Mouse (Mus musculus): ENCODE data around the gene Ccdc8. TPM values are rescaled to one million over a fixed set of nuclear protein-coding genes. Genes with fewer than 3 reads are reported as not detected.

Gene Ccdc8
- polyA plus RNA-seq (2016; fragmentation: Nextera tagmentation; extraction: Ambion mirVana), result 22.1 and 35.2 TPM in 2 replicates

- no peak for ATAC-seq (ENCODE audit: insufficient number of reproducible peaks, insufficient read depth, low FRiP score, low TSS enrichment, low read depth)
- peaks cover 25% of the 10 kb centered on the region for H3K36me3 ChIP-seq
- H3K4me2 ChIP-seq, result peak within 1 kb of the TSS; percentile 89
- peak within 1 kb of the TSS; percentile 73 for H3K4me3 ChIP-seq (replicated peaks)
- WGBS, result 96% methylated on average over 5 of the region's 5 CpGs
- peak within 1 kb of the TSS; percentile 95 for H3K27ac ChIP-seq
- H3K4me1 ChIP-seq (replicated peaks), result peaks cover 69% of the 10 kb centered on the region
- H3K9me3 ChIP-seq, result no peaks in the 10 kb centered on the region; the same call in 1 of the 2 replicates
- no peak within 1 kb of the TSS for H3K9ac ChIP-seq (replicated peaks)
- H3K27me3 ChIP-seq, result no peaks in the 10 kb centered on the region
Measured at GRCm38 (mm10) chr7:16992451-16992807, at the start of gene Ccdc8. Gene Ccdc8, plus strand, starts transcription at chr7:16992708.

- H3K4me1 ChIP-seq (replicated peaks), result peaks cover 54% of the 10 kb centered on the region
- no peak for ATAC-seq (ENCODE audit: insufficient number of reproducible peaks, insufficient read depth, low FRiP score, low TSS enrichment, low read depth)
- H3K36me3 ChIP-seq, result no peaks in the 10 kb centered on the region
- peaks cover 30% of the 10 kb centered on the region for H3K27me3 ChIP-seq
- H3K9ac ChIP-seq (replicated peaks), result no peak overlapping the region
- 67% methylated on average over 4 of the region's 4 CpGs for WGBS
- H3K27ac ChIP-seq, result no peak overlapping the region
- H3K4me3 ChIP-seq (replicated peaks), result no peak overlapping the region
- no peak overlapping the region for H3K4me2 ChIP-seq
- no peaks in the 10 kb centered on the region for H3K9me3 ChIP-seq
Measured at GRCm38 (mm10) chr7:16942861-16943260, 49.6 kb upstream of the Ccdc8 start.

- H3K4me3 ChIP-seq (replicated peaks), result peak within 1 kb of the TSS; percentile 62
- H3K9me3 ChIP-seq, result no peaks in the 10 kb centered on the region
- H3K4me1 ChIP-seq (replicated peaks), result peaks cover 54% of the 10 kb centered on the region
- H3K27me3 ChIP-seq, result peaks cover 43% of the 10 kb centered on the region
- peak within 1 kb of the TSS; percentile 71 for H3K4me2 ChIP-seq
- 15% methylated on average over 35 of the region's 36 CpGs for WGBS
- ATAC-seq (ENCODE audit: insufficient number of reproducible peaks, insufficient read depth, low FRiP score, low TSS enrichment, low read depth), result peak; percentile 81
- peak within 1 kb of the TSS; percentile 76 for H3K9ac ChIP-seq (replicated peaks)
- H3K36me3 ChIP-seq, result no peaks in the 10 kb centered on the region
- peak within 1 kb of the TSS; percentile 53 for H3K27ac ChIP-seq
Measured at GRCm38 (mm10) chr7:16944061-16944807, 48.3 kb upstream of the Ccdc8 start, which contains the start of gene Pnmal2. Gene Pnmal2, plus strand, starts transcription at chr7:16944682.

GRCm38 (mm10) chr7:16944808-16945315 lies 47.6 kb upstream of the Ccdc8 start:
- Histone ChIP-seq H3K27me3 (peaks cover 50% of the 10 kb centered on the region), H3K9ac (replicated peaks) (peak overlapping the region; percentile 76), H3K36me3 (no peaks in the 10 kb centered on the region), H3K4me2 (peak overlapping the region; percentile 71), H3K27ac (peak overlapping the region; percentile 53; the same call in 1 of the 2 replicates), H3K4me3 (replicated peaks) (peak overlapping the region; percentile 62), H3K9me3 (no peaks in the 10 kb centered on the region), H3K4me1 (replicated peaks) (peaks cover 57% of the 10 kb centered on the region)
- WGBS, result 3% methylated on average over 22 of the region's 22 CpGs
- ATAC-seq (ENCODE audit: insufficient number of reproducible peaks, insufficient read depth, low FRiP score, low TSS enrichment, low read depth), result no peak; the same call in 1 of the 2 replicates

- H3K4me3 ChIP-seq (replicated peaks), result peak overlapping the region; percentile 62
- ATAC-seq (ENCODE audit: insufficient number of reproducible peaks, insufficient read depth, low FRiP score, low TSS enrichment, low read depth), result no peak
- H3K36me3 ChIP-seq, result no peaks in the 10 kb centered on the region
- peak overlapping the region; percentile 76 for H3K9ac ChIP-seq (replicated peaks)
- peaks cover 52% of the 10 kb centered on the region for H3K27me3 ChIP-seq
- H3K27ac ChIP-seq, result no peak overlapping the region
- no peaks in the 10 kb centered on the region for H3K9me3 ChIP-seq
- peak overlapping the region; percentile 71 for H3K4me2 ChIP-seq
- WGBS, result 12% methylated on average over 17 of the region's 17 CpGs
- peaks cover 54% of the 10 kb centered on the region for H3K4me1 ChIP-seq (replicated peaks)
Measured at GRCm38 (mm10) chr7:16945419-16945818, 47.1 kb upstream of the Ccdc8 start.

- Histone ChIP-seq H3K4me3 (replicated peaks) (peak overlapping the region; percentile 62), H3K27me3 (peaks cover 52% of the 10 kb centered on the region), H3K4me2 (peak overlapping the region; percentile 71), H3K27ac (peak overlapping the region; percentile 42; the same call in 1 of the 2 replicates), H3K36me3 (no peaks in the 10 kb centered on the region), H3K9me3 (no peaks in the 10 kb centered on the region), H3K4me1 (replicated peaks) (peaks cover 51% of the 10 kb centered on the region), H3K9ac (replicated peaks) (peak overlapping the region; percentile 57)
- 3% methylated on average over 53 of the region's 53 CpGs for WGBS
- ATAC-seq (ENCODE audit: insufficient number of reproducible peaks, insufficient read depth, low FRiP score, low TSS enrichment, low read depth), result no peak
Measured at GRCm38 (mm10) chr7:16946441-16947348, 45.8 kb upstream of the Ccdc8 start.

GRCm38 (mm10) chr7:16947349-16947895 lies 45.1 kb upstream of the Ccdc8 start:
- H3K27ac ChIP-seq, result peak overlapping the region; percentile 42; the same call in 1 of the 2 replicates
- ATAC-seq (ENCODE audit: insufficient number of reproducible peaks, insufficient read depth, low FRiP score, low TSS enrichment, low read depth), result no peak
- H3K4me1 ChIP-seq (replicated peaks), result peaks cover 51% of the 10 kb centered on the region
- peak overlapping the region; percentile 62 for H3K4me3 ChIP-seq (replicated peaks)
- peak overlapping the region; percentile 71 for H3K4me2 ChIP-seq
- no peaks in the 10 kb centered on the region for H3K9me3 ChIP-seq
- WGBS, result 20% methylated on average over 22 of the region's 22 CpGs
- H3K27me3 ChIP-seq, result peaks cover 52% of the 10 kb centered on the region
- no peaks in the 10 kb centered on the region for H3K36me3 ChIP-seq
- peak overlapping the region; percentile 57 for H3K9ac ChIP-seq (replicated peaks)

- Histone ChIP-seq H3K9ac (replicated peaks) (0 out of 2 replicates have a peak overlapping the region, but pooled peaks have one; percentile 31), H3K4me1 (replicated peaks) (peaks cover 51% of the 10 kb centered on the region)
Measured at GRCm38 (mm10) chr7:16947959-16948361, 44.5 kb upstream of the Ccdc8 start.

GRCm38 (mm10) chr7:16948923-16949458 lies 43.5 kb upstream of the Ccdc8 start:
- Histone ChIP-seq H3K4me2 (peak overlapping the region; percentile 71; the same call in 1 of the 2 replicates), H3K27ac (0 out of 2 replicates have a peak overlapping the region, but pooled peaks have one; percentile 66), H3K4me1 (replicated peaks) (peaks cover 47% of the 10 kb centered on the region), H3K27me3 (peaks cover 52% of the 10 kb centered on the region), H3K36me3 (no peaks in the 10 kb centered on the region), H3K9me3 (no peaks in the 10 kb centered on the region), H3K4me3 (replicated peaks) (no peak overlapping the region), H3K9ac (replicated peaks) (no peak overlapping the region)
- ATAC-seq (ENCODE audit: insufficient number of reproducible peaks, insufficient read depth, low FRiP score, low TSS enrichment, low read depth), result no peak
- 52% methylated on average over 8 of the region's 8 CpGs for WGBS

More at GRCm38 (mm10) chr7:16947959-16948361, 44.5 kb upstream of the Ccdc8 start:
- Histone ChIP-seq H3K4me2 (peak overlapping the region; percentile 71), H3K36me3 (no peaks in the 10 kb centered on the region), H3K9me3 (no peaks in the 10 kb centered on the region), H3K27me3 (peaks cover 52% of the 10 kb centered on the region), H3K4me3 (replicated peaks) (peak overlapping the region; percentile 62; the same call in 1 of the 2 replicates), H3K27ac (peak overlapping the region; percentile 66)
- peak; percentile 18; the same call in 1 of the 2 replicates for ATAC-seq (ENCODE audit: insufficient number of reproducible peaks, insufficient read depth, low FRiP score, low TSS enrichment, low read depth)
- 7% methylated on average over 4 of the region's 4 CpGs for WGBS
